Mouse (Mus musculus): ENCODE results near the gene Cfap74. TPM values are rescaled to one million over a fixed set of nuclear protein-coding genes. Genes with fewer than 3 reads are reported as not detected.
A peak's percentile ranks its signal among the peaks of the same experiment; 100 is the strongest.
"Not testable (repeated sequence)": the region's sequence is repeated elsewhere in the genome, so short reads cannot be mapped to it uniquely, and the experiment has no call there.

Gene Cfap74
- polyA plus RNA-seq, 1 experiment from 2014 or later = 4.7 TPM

DNA sequence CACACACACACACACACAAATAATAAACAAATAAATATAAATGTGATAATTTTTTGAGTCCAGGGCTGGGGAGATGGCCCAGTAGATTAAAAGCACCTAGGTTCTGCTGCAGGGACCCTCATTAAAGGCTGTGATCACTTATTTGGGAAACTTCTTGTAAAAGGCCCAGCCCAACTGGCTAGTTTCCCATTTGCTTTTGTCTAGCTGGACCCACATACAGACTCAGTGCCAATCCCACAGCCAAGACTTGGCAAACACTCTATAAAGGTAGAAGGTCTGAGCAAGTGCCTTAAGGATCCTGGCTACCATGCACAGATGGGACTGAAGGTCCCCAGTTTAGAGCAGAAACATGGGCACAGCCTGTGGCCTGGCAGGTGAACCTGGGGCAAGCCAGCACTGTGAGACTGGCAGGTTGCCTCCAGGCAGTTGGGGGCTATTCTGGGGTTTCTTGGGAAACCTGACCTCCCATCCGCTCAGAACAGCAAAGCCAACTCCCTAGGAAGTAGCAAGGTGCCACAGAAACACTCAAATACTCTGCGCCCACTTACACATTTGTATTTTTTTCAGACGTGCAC, 63.8 kb downstream of the Cfap74 start:
- ATAC-seq (ENCODE audit: low FRiP score, low read depth) = no peak
- Histone ChIP-seq H3K9me3 (no peaks in the 10 kb centered on the region), H3K27ac (no peak overlapping the region), H3K9ac (no peak overlapping the region), H3K36me3 (no peaks in the 10 kb centered on the region), H3K4me3 (no peak overlapping the region), H3K4me2 (replicated peaks) (no peak overlapping the region), H3K4me1 (peaks cover 5% of the 10 kb centered on the region), H3K27me3 (replicated peaks) (no peaks in the 10 kb centered on the region)
- 79% methylated on average over 3 of the region's 3 CpGs for WGBS

DNA sequence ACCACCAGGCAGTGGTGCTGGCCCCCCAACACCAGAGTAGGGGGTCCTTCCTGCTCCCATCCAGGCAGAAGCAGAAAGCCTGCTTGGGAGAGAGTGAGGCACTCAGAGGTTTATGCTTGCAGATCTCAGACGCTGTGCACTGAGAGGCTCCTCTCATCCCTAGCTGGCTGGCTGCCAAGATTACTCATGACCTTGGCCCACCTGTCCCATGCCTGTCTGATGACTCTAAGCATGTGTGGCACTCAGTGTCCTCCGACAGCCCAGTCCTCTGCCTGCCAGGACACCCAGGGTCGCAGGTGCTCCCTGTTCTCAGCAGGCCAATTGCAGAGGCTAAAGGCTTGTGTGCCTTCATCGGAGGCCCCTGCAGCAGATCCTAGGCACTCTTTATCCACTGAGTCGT, 64.3 kb downstream of the Cfap74 start:
- H3K4me3 ChIP-seq = no peak overlapping the region
- no peak overlapping the region for H3K9ac ChIP-seq
- no peak overlapping the region for H3K27ac ChIP-seq
- no peaks in the 10 kb centered on the region for H3K36me3 ChIP-seq
- WGBS = 63% methylated on average over 5 of the region's 5 CpGs
- H3K9me3 ChIP-seq = no peaks in the 10 kb centered on the region
- H3K4me2 ChIP-seq (replicated peaks) = no peak overlapping the region
- no peaks in the 10 kb centered on the region for H3K27me3 ChIP-seq (replicated peaks)
- H3K4me1 ChIP-seq = peaks cover 5% of the 10 kb centered on the region
- no peak for ATAC-seq (ENCODE audit: low FRiP score, low read depth)

DNA sequence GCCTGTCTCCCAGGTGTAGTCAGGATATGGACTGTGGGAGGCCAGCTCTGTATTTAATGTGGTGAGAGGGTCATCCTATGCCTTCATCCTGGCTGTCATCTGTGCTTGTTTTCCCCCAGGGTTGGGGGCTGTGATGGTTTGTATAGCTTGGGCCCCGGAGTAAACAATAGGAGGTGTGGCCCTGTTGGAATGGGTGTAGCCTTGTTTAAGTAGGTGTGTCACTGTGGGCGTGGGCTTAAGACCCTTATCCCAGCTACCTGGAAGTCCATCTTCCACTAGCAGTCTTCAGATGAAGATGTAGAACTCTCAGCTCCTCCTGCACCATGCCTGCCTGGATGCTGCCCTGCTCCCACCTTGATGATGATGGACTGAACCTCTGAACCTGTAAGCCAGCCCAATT, 64.8 kb downstream of the Cfap74 start:
- not testable (repeated sequence) for H3K36me3 ChIP-seq; H3K9ac ChIP-seq; ATAC-seq (ENCODE audit: low FRiP score, low read depth); H3K4me1 ChIP-seq; H3K4me2 ChIP-seq (replicated peaks); H3K9me3 ChIP-seq; H3K27ac ChIP-seq; H3K4me3 ChIP-seq; H3K27me3 ChIP-seq (replicated peaks)
- 53% methylated on average over 2 of the region's 2 CpGs for WGBS

DNA sequence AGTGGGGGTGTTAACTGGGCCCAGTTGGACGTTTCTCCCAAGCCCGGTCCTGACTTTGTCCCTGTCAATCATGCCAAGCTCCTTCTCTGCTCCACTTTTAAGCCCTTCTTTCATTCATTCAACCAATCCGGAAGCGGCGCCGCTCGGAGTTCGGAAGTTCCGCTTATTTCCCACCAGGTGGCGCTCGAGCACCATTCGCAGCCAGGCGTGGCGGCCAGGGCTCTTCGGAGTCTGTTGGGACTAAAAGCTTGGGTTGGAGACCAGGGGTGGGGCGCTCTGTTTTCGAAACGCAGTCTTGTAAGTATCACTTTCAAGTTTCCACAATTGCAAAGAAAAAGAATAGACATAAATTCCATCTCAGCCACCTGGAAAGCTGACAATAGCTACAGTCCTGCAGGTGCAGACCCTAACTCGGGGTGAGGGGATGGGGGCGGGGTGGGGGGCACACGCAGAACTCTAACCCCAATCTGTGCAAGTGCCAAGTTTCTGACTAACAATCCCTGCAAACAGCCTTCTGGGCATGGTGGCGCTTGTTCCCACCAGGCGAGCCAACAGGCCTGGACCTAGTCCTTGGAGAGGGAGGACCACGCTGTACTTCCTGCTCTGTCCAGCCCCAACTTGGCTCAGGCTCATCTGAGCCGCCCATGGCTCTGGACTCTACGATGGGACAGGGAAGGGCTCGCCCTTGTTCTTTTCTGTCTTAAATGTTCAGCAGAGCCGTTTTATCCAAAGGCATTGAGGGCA, 72.6 kb downstream of the Cfap74 start:
- Histone ChIP-seq H3K4me3 (no peak overlapping the region), H3K4me1 (no peaks in the 10 kb centered on the region), H3K27ac (no peak overlapping the region), H3K36me3 (no peaks in the 10 kb centered on the region), H3K9ac (no peak overlapping the region), H3K4me2 (replicated peaks) (peak overlapping the region; percentile 39; the same call in 1 of the 2 replicates), H3K9me3 (no peaks in the 10 kb centered on the region), H3K27me3 (replicated peaks) (no peaks in the 10 kb centered on the region)
- 26% methylated on average over 28 of the region's 28 CpGs for WGBS
- ATAC-seq (ENCODE audit: low FRiP score, low read depth) = 0 out of 2 replicates have a peak, but pooled peaks have one; percentile 48

DNA sequence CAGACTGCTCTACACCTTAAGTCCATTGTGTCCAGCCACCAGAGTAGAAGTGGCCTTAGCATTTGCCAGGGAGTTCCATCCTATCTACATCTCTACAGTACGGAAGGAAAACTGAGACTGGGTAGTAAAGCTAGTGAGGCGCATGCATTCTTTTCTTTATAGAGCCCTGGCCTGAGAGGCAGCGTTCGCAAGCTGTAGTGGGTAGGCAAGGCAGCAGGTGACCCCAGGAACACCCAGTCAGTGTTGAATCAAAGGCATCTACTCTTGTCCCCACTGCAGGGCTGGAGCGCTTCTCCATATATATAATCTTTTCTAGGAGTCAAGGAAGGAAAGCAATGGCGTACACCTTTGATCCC, 73.1 kb downstream of the Cfap74 start:
- Histone ChIP-seq H3K4me1 (no peaks in the 10 kb centered on the region), H3K4me3 (no peak overlapping the region), H3K4me2 (replicated peaks) (no peak overlapping the region), H3K36me3 (no peaks in the 10 kb centered on the region), H3K27me3 (replicated peaks) (no peaks in the 10 kb centered on the region), H3K27ac (no peak overlapping the region), H3K9me3 (no peaks in the 10 kb centered on the region), H3K9ac (no peak overlapping the region)
- ATAC-seq (ENCODE audit: low FRiP score, low read depth) = no peak
- WGBS = 89% methylated on average over 6 of the region's 6 CpGs

DNA sequence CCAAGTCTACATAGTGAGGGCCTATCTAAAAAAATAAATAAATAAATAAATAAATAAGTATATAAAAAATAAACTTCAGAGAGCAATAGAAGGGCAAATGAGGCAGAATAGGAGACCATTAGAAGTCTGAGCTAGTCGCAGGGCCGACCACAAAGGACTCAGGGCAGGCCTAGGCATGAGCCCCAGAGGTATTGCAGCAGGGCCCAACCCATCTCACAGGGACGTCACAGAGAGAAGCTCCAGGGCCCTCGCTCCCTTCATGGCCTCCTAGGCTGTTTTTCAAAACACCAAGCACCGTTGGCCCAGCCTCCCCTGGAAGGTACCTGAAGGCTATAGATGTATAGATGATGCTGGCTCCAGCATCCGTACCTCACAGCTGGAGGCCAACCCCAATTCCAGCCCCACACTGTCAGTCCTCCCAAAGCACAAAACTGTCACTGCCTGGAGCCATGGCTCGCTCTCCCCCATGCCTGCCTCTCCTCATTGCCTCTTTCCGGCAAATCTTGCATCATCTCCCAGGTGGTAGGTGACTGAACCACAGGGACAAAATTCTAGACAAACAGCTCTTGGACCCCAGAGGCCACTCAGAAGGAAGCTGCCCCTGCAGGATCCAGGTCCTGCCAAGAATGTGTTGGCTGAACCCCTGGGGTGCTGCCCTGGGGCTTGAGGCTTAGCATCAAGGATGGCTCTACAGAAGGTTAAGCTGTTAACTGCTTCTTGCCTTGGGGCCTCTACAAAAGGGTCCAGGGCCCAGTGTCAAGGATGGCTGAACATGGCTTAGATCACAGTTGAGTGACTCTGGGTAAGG, 73.9 kb downstream of the Cfap74 start:
- WGBS = 79% methylated on average over 8 of the region's 8 CpGs
- Histone ChIP-seq H3K36me3 (no peaks in the 10 kb centered on the region), H3K27ac (no peak overlapping the region), H3K4me2 (replicated peaks) (no peak overlapping the region), H3K4me1 (peaks cover 5% of the 10 kb centered on the region), H3K9ac (no peak overlapping the region), H3K4me3 (no peak overlapping the region), H3K9me3 (no peaks in the 10 kb centered on the region), H3K27me3 (replicated peaks) (no peaks in the 10 kb centered on the region)
- ATAC-seq (ENCODE audit: low FRiP score, low read depth) = no peak

DNA sequence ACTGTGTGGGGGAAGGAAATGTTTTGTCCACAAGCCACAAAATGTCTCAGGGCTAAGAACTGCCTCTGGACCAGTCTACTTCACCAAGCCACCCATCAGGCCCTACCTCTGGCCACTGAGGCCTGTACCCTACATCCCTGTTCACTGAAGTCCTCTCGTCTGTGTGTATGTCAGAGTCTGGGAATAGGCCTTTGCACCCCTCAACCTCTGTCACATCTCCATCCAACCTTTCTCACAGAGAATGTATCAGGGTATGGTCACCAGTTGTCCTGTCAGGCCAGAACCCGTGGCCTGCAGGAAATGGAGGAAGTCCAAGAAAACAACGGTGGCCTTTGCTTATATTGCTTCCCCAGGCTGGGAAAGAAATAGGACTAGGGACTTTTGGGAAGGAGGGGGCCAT, 76.5 kb downstream of the Cfap74 start:
- Histone ChIP-seq H3K36me3 (no peaks in the 10 kb centered on the region), H3K27me3 (replicated peaks) (no peaks in the 10 kb centered on the region), H3K4me2 (replicated peaks) (no peak overlapping the region), H3K9ac (no peak overlapping the region), H3K27ac (no peak overlapping the region), H3K4me3 (no peak overlapping the region), H3K4me1 (peaks cover 20% of the 10 kb centered on the region), H3K9me3 (no peaks in the 10 kb centered on the region)
- no peak for ATAC-seq (ENCODE audit: low FRiP score, low read depth)
- 79% methylated on average over 3 of the region's 3 CpGs for WGBS

DNA sequence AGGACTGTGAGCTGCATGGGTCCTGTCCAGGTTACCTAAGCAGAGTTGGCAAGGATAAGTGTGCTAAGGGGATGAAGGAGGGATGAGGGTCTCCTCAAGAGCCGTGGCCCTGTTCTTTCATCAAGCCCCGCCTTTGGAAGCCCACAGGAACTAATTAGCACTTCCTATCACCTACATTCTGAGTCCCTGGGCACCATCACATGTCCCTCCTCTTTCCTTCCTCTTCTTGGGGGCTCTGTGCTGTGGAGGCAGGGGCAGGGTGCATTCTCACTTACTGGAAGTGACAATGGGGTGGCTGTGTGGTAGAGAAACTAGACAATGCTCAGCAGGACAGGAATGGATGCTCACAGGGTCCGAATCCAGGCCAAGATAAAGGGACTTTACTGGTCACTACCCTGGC, 78.8 kb downstream of the Cfap74 start:
- Histone ChIP-seq H3K4me3 (no peak overlapping the region), H3K9me3 (no peaks in the 10 kb centered on the region), H3K4me1 (peaks cover 23% of the 10 kb centered on the region), H3K9ac (no peak overlapping the region), H3K27ac (no peak overlapping the region), H3K36me3 (no peaks in the 10 kb centered on the region), H3K27me3 (replicated peaks) (no peaks in the 10 kb centered on the region), H3K4me2 (replicated peaks) (no peak overlapping the region)
- 41% methylated on average over 3 of the region's 3 CpGs for WGBS
- ATAC-seq (ENCODE audit: low FRiP score, low read depth) = no peak

DNA sequence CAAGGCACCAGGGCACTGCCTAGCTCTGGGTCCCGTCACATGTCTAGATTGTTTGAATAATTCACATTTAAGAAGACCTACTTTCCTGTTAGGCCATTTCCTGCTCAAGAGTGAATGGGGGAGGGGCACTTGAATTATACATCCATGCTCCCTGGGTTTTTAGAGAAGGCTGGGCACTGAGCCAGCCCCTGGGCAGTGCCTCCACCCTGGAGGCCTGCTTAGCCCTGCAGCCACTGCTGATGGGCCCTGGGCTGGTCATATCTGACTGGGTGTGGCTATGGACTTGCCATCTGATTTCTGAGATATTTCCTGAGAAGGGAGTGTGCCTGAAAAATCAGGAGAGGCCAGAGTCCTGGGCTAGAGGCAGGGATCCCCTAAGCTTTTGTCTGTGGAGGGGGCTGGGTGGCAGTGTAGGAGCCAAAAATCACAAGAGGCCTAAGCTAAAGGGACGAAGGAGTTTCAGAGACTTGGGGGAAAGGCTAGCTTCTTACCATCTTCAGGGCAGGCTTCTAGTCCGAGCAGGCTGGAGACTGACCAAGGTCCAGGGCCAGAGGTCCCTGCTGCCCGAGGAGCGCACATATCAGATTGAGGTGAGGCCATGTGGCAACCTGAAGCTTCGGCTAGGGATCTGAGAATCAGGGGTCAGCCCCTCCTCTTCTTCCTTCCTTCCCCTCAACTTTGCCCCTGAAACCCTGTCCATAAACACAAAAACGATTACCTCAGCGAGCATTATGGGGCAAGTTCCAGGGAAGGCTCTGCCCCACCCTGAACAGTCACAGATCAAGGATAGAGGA, 79.4 kb downstream of the Cfap74 start:
- no peaks in the 10 kb centered on the region for H3K27me3 ChIP-seq (replicated peaks)
- ATAC-seq (ENCODE audit: low FRiP score, low read depth) = no peak
- peaks cover 26% of the 10 kb centered on the region for H3K4me1 ChIP-seq
- WGBS = 74% methylated on average over 8 of the region's 8 CpGs
- no peak overlapping the region for H3K4me2 ChIP-seq (replicated peaks)
- no peaks in the 10 kb centered on the region for H3K9me3 ChIP-seq
- no peak overlapping the region for H3K27ac ChIP-seq
- no peaks in the 10 kb centered on the region for H3K36me3 ChIP-seq
- H3K4me3 ChIP-seq = no peak overlapping the region
- H3K9ac ChIP-seq = no peak overlapping the region

DNA sequence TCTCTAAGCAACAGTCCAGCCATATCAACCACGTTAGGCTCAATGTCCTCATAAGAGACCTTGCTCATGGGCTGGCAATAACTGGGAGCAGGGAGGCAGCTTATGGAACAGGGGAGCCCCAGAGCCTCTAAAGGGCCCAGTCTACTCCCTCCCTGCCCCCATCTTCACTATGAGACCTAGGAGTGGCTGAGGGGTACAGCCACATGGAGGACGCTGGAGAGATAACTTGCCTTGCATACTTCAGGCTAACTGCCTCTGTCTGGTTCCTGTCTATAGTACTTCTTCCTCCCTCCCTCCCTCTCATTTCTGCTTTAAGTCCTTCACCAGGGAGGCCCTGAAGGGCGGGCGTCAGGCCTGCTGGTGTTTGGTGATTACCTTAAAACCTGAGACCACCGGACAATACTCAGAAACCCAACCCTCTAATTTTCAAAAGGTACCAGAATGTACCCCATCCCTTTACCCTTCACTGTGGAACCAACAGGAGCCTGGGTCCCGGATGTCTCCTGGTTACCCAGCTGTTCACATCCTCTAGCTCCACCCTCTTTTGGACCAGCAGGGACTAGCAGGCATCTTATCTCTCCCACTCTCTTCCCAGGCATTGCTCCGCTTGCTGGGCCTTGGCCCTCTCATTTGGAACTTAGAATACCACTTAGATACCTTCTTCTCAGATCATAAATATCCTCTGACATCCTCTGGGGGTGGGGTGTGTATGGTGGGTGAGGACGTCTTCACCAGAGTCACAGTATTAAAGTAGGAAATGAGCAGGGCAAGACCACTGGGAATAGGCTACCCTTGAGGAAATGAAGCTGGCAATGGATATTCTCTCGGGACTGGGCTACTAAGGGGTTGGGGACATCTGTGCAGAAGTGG, 80.3 kb downstream of the Cfap74 start:
- WGBS = 82% methylated on average over 9 of the region's 9 CpGs
- no peak overlapping the region for H3K9ac ChIP-seq
- no peak overlapping the region for H3K4me3 ChIP-seq
- no peaks in the 10 kb centered on the region for H3K27me3 ChIP-seq (replicated peaks)
- H3K4me1 ChIP-seq = peaks cover 35% of the 10 kb centered on the region
- no peaks in the 10 kb centered on the region for H3K9me3 ChIP-seq
- no peak overlapping the region for H3K4me2 ChIP-seq (replicated peaks)
- H3K27ac ChIP-seq = no peak overlapping the region
- no peaks in the 10 kb centered on the region for H3K36me3 ChIP-seq
- ATAC-seq (ENCODE audit: low FRiP score, low read depth) = no peak

DNA sequence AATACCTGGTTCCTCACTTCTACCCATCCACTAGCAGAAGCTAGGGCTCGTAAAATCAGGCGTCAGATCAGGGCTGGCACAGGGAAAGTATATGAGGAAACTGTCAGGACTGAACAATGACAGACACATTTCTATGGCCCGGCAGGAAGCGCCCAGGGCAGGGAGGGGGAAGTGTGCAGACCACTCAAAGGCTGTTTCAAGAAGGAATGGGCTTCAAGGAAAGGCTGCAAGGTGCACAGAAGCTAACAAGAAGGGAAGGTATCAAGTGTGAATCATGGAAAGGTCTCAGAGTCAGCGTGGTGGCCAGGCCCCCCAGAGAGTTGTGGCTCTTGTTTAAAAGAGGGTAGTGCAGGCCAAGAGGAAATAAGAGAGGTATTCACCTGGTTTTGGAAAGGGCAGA, 81.5 kb downstream of the Cfap74 start:
- no peaks in the 10 kb centered on the region for H3K36me3 ChIP-seq
- peak; percentile 2; the same call in 1 of the 2 replicates for ATAC-seq (ENCODE audit: low FRiP score, low read depth)
- peak overlapping the region; percentile 100 for H3K9ac ChIP-seq
- peak overlapping the region; percentile 85; the same call in 1 of the 2 replicates for H3K27ac ChIP-seq
- no peaks in the 10 kb centered on the region for H3K9me3 ChIP-seq
- peaks cover 42% of the 10 kb centered on the region for H3K4me1 ChIP-seq
- no peaks in the 10 kb centered on the region for H3K27me3 ChIP-seq (replicated peaks)
- 21% methylated on average over 5 of the region's 5 CpGs for WGBS
- H3K4me2 ChIP-seq (replicated peaks) = peak overlapping the region; percentile 77
- H3K4me3 ChIP-seq = peak overlapping the region; percentile 100

All from neural tube, embryonic 12.5 days (tissue).